Mouse (Mus musculus) 3134 (cell line): ENCODE measurements around the gene Rinl.
A peak's percentile ranks its signal among the peaks of the same experiment; 100 is the strongest.

Experiments used
- DNase-seq: peaks from one replicate; pipeline ENCODE4 v3.0.0-alpha.2; 2011; ENCODE audit warnings: low spot score; ENCODE audit not compliant: insufficient read length; ENCODE audit errors: extremely low read depth

Gene Rinl

DNA sequence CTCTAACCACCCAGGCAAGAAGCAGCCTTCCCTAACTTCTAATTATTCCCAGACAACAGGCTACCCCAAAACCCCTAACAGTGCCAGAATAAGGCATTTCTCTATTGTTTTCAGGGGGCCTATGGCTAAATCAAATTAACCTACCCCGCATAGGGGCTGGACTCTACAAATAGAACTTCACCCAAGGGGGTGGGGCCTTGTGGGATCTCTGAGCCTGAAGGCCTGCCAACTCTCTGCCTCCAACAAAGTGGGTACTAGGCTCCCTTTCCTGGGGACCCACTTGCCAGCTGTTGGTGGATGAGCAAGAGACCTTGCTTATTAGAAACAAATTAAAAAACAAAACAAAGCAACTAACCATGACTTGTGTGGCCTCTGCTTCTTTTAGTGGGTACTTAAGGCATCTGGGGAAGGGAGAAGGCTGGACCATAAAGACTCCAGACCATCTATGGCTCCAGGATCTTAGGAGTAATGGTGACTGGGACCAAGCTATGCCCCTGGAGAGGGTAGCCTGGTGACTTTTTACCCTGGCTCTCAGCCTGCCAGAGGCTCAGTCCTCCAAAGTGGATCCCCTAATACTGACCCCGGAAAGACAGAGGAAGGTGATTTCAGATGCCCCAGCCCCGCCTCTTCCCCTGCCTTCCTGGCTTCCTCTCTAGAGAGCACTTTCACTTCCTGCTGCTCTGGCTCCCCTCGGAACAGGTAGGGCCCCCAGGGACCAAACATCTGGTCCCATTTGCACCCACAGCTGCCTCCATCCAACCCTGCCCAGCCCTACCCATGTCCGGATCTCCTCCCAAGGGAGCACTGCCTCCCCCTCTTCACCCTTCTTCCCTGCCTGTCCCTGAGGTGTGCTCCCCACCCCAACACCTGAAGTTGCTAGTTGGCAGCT, at the start of gene Rinl:
TSS of gene Rinl (plus strand) at position 663 of the 889 bp plus-strand sequence.
- no peak for DNase-seq

DNA sequence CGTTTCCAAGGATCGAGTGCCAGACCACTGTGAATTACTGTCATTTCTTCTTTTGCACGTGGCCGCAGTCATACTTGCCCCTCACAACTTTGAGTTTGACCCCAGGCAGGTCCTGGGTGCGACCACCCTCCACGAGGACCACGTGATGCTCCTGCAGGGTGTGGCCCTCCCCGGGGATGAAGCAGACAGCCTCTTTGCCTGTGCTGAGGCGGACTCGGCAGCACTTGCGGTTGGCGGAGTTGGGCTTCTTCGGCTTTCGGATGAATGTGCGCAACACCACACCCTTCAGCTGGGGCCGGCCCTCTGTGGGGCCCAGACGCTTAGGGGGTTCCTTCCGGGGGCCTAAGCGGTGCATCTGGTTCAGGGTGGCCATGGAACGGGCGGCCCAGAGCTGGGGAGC, 48.9 kb upstream of the Rinl start:
- DNase-seq, result no peak

DNA sequence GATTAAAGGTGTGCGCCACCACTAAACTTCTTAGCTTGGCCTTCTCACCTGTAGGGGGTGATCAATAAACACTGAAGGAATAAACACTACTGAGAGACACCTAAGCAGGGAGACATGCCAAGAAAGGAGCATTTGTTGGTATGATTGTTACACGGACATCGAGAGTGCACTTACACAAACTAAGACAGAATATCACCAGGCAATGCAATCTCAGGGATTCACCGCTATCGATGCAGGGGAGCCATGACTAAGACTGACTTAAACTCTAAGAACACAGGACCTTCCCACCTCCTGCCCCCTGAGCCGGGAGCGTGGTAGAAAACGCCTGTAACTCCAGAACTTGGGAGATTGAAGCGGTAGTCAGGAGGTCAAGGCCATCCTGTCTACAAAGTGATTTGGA, 47.8 kb upstream of the Rinl start:
- DNase-seq, result no peak

DNA sequence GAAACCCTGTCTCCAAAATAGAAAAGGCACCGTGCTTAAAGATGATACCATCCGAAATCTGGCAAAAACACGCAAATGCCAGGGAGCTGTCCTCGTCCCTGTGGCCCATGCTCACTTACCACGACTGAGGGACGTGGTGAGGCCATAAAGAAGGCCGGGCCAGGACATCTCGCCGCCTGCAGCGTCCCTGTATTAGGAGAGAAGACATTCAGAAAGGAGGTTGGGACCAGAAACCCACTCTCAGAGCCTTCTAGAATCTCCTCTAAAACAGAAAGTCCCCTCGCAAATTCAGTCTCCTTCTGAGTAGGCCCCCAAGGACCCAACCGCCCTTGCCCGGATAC, 47.4 kb upstream of the Rinl start:
- no peak for DNase-seq

DNA sequence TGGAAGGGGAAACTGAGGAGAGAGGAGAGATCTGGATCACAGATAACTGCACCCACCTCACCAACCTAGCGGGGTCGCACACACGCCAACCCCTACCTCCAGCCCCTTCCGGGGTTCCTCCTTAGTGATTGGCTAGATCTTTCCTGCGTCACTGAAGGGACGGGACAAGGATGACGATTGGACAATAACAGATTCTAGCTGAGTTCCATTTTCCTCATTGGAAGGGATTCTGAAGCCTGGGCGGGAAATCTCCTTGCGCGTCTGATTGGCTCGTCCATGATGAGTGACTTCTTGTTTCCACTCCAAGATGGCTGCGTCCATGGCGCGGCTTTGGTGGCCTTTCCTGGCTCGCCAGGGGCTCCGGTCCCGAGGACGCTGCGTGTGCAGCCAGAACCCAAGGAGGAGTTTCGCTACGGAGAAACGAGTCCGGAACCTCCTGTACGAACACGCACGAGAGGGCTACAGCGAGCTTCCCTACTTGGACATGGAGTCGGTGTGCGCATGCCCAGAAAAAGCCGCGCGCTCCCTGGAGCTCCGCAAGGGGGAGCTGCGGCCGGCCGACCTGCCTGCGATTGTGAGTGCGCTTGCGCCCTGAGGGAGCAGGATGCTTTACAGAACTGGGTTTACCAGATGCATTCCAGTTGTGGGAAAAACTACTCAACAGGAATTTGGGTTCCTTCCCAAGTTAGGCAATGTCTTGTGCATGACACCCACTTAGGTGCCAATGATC, 46.9 kb upstream of the Rinl start, which contains the start of the genes Mrps12 and Sars2:
TSS of gene Mrps12 (minus strand) at position 112 of the 730 bp plus-strand sequence.
TSS of gene Sars2 (plus strand) at position 284 of the 730 bp plus-strand sequence.
- peak; percentile 95 for DNase-seq

DNA sequence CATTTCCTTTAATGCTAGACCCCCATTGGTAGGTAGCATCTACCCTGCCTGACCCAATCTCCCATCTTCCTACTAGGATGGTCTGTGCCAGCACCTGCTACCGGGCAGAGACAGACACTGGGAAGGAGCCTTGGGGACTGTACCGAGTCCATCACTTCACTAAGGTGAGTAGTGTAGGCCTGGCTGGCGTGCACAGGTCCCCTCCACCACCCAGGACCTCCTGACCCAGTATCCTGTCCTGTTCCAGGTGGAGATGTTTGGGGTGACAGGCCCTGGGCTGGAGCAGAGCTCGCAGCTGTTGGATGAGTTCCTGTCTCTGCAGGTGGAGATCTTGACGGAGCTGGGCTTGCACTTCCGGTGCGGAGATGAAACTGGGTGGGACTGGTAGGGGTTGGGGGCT, 38.8 kb upstream of the Rinl start:
- no peak for DNase-seq

DNA sequence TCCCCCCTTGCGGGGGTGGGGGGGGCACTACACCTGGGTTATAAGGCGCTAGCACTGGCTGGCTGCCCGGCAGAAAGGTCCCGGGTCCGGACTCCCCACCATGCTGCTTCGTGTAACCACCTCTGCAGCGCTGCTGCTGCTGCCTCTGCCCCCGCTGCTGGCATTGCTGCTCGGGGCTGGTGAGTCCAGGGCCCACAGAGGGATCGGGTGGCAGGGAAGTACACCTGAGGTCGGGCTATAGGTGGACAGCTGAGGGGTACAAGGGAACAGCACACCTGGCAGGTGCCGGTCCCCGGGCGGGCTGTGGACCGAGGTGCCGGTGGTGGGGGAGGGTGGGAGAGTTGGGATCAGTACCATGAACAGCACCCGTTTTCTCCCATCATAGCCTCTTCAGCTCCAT, 32.7 kb upstream of the Rinl start, which contains the start of gene Ccer2:
TSS of gene Ccer2 (plus strand) at position 96 of the 400 bp plus-strand sequence.
- no peak for DNase-seq

DNA sequence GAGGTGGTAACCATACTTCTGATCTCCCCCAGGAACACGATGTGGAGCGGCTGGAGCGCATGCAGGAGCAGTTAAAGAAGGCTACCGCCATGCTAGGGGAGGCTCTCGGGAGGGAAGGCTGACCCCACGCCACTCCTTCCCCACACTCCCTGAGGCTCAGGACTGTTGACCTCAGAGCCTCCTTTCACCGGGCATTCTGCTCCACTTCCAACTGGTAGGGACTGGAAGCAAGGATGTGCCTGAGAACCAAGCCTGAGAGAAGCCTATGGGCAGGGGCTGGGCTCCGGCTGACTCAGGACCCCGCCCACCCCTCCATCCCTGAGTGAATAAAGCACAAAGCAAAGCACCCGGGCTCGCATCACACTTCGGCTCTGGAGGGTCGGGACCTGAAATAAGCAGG, 30.1 kb upstream of the Rinl start:
- no peak for DNase-seq

DNA sequence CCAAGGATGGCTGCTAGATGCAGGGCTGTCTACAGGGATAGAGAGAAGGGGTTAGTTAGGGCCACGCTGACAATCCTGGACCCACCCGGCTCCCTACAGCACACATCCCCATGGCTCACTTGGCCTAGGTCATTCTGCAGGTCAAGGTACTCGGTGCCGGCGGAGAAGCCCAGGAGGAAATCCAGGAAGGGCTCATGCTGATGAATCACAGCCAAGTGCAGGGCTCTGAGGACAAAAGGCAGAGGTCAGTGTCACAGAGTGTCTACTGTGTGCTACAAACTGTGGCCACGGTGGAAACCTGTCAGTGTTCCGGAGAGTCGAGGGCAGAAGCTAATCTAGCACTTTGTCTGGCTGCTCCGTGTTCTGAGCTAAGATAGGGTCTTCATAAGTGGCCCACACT, 26.9 kb upstream of the Rinl start:
- DNase-seq, result no peak

DNA sequence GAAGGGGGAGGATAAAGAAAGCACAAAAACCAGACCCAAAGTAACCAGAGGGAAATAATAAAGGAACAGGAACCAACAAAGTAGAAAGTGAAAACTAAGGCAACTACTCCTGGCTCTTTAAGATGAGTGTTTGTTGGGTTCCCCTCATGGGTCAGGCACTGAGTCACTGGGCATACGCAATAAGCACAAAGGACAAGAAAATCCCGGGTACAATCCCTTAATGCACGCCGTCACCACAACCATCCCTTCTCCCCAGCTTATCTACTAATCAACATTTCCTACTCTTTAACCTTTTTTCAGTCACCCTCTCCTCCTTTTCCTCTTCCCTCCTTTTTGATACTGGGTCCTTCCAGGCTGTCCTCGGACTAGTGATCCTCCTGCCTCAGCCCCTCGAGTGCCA, 23.6 kb upstream of the Rinl start:
- no peak for DNase-seq

DNA sequence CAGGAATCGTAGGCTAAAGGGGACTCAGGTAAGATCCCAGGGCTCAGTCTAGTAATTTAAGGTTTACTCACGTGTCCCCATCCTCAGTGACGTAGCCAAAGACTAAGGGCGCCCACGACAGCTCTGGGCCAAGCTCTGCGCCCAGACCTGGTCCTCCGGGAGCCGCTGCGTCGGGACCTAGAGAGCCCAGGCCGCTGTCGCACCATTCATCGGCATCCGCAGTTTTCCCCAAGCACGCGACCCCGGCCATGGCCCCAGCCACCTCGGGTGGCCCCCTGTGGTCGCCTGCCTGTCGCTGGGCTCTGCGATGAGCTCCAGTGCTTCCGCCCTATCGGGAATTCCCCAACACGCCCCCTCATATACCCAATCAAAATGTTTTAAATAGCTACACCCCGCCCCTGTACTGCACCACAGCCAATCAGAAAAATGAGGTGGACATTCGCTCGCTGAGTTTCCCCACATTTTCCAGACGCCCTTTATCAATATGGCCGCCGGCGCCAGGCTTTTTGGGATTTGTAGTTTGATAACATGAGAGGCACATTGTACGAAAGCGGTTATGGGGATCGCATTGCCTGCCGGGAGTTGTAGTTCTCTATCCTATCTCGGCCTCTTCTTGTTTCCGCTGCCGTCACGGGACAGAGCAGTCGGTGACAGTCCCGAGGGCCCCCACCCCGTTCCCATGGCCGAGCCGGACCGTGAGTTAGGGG, 22.4 kb upstream of the Rinl start, which contains the start of gene Sirt2:
TSS of gene Sirt2 (plus strand) at position 563 of the 707 bp plus-strand sequence.
- peak; percentile 90 for DNase-seq

DNA sequence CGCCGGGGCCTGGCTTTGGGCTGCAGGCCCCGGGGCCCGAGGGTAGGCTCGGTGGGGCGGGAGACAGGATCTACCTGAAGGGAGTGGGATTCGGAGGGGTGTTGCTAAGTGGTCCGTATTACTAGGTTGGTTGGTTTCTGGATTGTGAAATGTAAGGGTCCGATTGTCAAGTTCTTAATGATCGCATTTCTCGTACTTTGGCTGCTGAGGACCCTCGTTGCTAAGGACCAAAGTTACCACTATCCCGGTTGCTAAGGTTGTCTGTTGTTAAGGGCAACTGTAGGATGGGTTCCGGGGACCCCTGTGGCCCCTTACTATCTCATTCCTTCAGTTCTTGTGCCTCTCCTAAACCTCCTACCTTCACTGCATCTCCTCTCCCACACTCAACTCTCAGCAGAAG, 21.9 kb upstream of the Rinl start:
- DNase-seq, result no peak

DNA sequence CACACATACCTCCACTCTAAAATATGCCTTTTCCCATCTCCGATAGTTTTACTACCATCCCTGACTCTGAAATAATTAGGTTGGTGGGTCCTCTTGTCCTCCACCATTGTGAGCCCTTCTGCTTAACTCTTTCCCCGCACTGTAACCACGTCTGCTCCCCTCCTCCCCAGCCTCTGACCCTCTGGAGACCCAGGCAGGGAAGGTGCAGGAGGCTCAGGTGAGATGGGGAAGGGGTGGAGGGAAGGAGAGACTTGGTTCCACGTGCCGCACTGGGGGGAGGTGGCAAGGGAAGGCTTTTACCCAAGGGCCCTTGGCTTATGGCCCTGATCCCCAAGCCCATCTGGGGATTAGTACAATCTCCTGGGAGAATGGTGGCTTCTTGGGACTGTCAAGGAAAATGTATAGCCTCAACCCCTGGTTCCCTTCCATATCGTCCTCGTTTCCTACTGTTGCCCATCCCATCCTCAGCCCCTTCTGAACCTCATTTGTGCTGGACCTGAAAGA, 21.3 kb upstream of the Rinl start, which contains the start of gene Nfkbib:
TSS of gene Nfkbib (minus strand) at position 51 of the 504 bp plus-strand sequence.
- DNase-seq, result no peak

DNA sequence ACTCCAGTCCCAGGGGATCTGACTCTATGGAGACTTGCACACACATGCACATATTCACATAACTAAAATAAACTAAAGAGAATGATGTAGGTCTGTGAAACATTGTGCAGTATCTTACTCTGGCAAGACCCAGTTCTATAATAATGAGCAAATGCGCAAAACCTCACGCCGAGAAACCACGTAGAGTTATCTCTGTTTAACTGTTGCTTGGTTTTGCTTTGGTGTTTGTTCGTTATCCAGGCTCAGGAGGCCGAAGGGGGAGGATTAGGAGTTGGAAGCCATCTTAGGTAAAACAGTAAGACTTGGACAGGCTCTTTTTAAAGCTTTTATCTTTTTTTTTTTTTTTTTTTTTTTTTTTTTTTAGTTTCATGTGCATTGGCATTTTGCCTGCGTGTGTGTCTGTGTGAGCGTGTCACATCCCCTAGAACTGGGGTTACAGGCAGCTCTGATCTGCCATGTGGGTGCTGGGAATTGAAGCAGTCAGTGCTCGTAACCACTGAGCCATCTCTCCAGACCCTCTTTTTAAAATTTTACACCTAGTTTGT, 19.3 kb upstream of the Rinl start:
- no peak for DNase-seq

DNA sequence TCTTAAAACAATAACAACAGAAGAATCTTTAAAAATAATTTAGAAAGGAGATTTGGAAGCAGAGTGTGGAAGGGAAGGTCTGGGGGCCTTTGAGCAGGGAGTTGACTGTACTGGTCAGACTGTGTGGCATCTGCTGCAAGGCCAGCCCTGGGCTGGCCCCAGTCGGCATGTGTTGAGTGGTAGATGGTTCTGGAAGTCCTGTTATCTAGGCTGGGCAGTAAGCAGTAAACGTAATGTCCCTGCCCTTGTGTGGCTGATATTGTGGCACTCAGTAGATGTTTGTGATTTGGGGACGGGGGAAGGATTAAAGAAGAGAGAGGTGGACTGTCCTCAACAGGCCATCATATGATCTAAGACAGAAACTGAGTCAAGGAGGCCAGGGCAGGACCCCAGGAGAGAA, 18.5 kb upstream of the Rinl start:
- DNase-seq, result no peak

DNA sequence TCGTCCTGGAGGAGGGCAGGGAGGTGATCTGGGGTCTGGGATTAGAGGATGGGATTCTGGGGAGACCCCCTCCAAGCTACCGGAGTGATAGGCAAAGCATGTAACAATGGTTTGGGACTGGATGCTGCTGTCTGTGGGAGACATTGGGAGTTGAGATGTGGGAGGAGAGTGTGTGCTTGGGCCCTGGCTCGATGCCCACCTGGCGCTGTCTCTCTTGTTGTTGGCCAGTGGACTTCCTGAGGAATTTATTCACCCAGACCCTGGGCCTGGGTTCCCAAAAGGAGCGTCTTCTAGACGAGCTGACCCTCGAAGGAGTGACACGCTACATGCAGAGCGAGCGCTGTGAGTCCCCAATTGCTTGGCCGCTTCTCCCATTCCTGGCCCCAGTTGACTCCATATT, 16.9 kb upstream of the Rinl start:
- DNase-seq, result no peak

DNA sequence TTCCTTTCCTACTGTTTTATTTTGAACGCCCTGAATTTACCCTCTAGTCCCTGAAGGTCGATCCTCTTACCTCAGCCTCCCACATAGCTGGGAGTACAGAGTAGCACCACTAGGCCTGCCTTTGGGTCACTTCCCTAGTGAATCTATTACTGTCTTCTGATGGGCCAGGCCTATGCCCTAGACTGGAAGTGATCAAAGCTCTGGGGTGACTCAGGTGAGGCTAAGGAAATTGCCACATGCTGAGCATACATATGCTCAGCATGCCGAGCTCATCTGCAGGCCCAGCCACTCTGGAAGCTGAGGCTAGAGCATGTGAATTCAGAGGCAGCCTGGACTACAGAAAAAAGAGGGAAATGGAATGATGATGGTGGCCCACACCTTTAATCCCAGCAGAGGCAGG, 15.6 kb upstream of the Rinl start:
- no peak for DNase-seq

DNA sequence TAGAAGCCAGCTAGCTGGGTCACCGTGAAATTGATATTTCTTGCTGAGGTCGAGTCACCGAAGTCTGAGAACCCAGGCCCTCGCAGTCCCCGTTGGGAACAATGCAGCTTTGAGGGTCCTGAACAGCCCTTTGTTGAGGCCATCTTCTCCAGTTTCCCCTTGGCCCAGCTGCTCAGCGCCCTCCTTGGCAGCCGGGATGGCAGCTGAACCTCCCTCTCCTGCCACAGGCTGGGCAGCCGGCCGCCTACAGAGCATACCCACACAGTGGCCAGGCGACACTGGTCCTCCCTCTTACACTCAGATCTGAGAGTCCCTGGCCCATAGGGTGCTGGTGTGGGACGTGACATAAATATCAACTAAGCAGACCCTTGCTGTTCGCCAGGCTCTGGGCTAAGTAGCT, 14.6 kb upstream of the Rinl start:
- DNase-seq, result no peak

DNA sequence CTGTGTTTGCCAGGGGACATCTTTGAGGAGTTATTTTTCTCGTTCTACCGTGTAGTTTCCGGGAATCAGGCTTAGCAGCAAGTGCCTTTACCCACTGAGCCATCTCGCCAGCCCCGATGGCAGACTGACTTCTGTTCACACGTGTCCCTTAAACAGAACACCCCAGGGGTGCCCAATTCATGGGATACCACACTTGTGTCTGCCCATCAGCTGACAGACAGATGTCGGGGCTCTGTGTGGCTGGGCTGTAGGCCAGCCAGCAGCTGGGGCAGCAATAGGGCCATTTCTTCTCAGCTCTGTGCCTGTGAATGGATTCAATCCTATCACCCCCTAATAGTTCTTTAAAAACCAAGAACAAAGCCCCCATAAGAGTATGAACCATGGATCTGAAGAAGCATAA, 13.6 kb upstream of the Rinl start:
- no peak for DNase-seq

DNA sequence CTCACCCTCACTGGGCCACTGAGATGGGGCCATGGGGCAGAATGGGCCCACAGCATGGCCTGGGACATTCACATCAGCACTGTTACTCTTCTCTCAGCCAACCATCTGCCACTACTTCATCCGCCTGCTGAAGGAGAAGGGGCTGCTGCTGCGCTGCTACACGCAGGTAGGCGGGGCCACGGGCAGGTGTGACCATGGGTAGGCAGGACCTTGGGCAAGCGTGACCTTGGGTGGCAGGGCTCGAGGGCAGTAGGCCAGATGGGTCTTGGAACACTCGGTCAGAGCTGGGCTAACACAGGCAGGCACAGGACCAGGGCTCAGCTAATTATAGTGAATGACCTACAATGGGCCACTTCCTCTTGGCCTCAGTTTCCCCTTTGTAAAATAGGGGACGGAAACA, 9.9 kb upstream of the Rinl start:
- no peak for DNase-seq
